Mouse (Mus musculus): ENCODE results near the gene Ppp1r13b. TPM values are rescaled to one million over a fixed set of nuclear protein-coding genes. Genes with fewer than 3 reads are reported as not detected.

Gene Ppp1r13b
- polyA plus RNA-seq, 1 experiment from 2014 or later = 16.9 TPM

DNA sequence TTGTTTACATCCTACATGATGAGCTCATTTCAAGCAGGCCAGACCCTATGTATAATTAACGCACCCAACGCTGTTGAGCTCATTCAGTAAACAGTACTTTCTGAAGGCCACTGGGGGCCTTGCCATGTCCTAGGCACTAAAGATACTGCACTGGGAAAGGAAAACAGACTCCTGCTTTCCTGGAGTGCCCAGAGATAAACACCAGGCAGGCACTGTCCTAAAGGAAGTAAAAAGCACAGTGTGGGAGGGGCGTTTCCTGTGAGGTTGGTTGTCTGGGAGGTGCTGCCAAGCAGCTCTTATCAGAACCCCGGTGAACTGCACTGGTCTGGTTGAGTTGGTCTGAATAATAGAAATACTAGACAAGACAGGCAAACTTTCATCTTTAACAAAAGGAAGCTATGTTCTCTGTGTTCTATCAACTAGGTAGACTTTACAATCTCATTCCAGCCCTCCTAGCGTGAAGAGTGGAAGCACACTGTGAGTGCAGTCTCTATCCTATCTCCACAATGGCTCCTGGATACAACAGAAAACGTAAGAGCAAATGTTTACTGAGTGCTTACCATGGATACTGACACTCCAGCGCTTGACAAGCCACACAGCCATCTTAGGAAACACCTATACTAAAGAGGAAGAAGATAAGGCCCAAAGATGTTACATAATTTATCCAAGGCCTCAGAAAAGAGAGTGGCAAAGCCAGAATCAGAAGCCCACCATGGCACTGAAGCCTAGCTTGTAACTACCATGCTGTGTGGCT is 10.8 kb downstream of the Ppp1r13b start:
- Histone ChIP-seq H3K4me3 (replicated peaks) (no peak overlapping the region), H3K4me1 (peaks cover 8% of the 10 kb centered on the region), H3K9me3 (replicated peaks) (no peaks in the 10 kb centered on the region), H3K4me2 (replicated peaks) (no peak overlapping the region), H3K27ac (replicated peaks) (no peak overlapping the region; the same call in 1 of the 2 replicates), H3K27me3 (no peaks in the 10 kb centered on the region), H3K9ac (no peak overlapping the region), H3K36me3 (no peaks in the 10 kb centered on the region)
- ATAC-seq (ENCODE audit: insufficient number of reproducible peaks, low FRiP score, low TSS enrichment, low read depth) = 0 out of 2 replicates have a peak, but pooled peaks have one; percentile 24
- WGBS = 65% methylated on average over 7 of the region's 7 CpGs

GRCm38 (mm10) chr12:111894082-111894481 is 13.8 kb downstream of the Ppp1r13b start:
- no peak overlapping the region for H3K9ac ChIP-seq
- H3K36me3 ChIP-seq = no peaks in the 10 kb centered on the region
- H3K4me2 ChIP-seq (replicated peaks) = no peak overlapping the region
- H3K4me3 ChIP-seq (replicated peaks) = no peak overlapping the region
- no peak overlapping the region for H3K27ac ChIP-seq (replicated peaks)
- H3K9me3 ChIP-seq (replicated peaks) = no peaks in the 10 kb centered on the region
- 42% methylated on average over 1 of the region's 1 CpGs for WGBS
- peaks cover 8% of the 10 kb centered on the region for H3K4me1 ChIP-seq
- no peak for ATAC-seq (ENCODE audit: insufficient number of reproducible peaks, low FRiP score, low TSS enrichment, low read depth)
- H3K27me3 ChIP-seq = no peaks in the 10 kb centered on the region

- no peak overlapping the region for H3K9ac ChIP-seq
- no peaks in the 10 kb centered on the region for H3K36me3 ChIP-seq
- no peaks in the 10 kb centered on the region for H3K27me3 ChIP-seq
- peaks cover 8% of the 10 kb centered on the region for H3K4me1 ChIP-seq
- no peak overlapping the region for H3K4me3 ChIP-seq (replicated peaks)
- no peaks in the 10 kb centered on the region for H3K9me3 ChIP-seq (replicated peaks)
- ATAC-seq (ENCODE audit: insufficient number of reproducible peaks, low FRiP score, low TSS enrichment, low read depth) = no peak
- H3K4me2 ChIP-seq (replicated peaks) = no peak overlapping the region
- WGBS = 88% methylated on average over 1 of the region's 1 CpGs
- H3K27ac ChIP-seq (replicated peaks) = no peak overlapping the region
Observed at GRCm38 (mm10) chr12:111892981-111893380, 14.9 kb downstream of the Ppp1r13b start.

- no peak overlapping the region for H3K9ac ChIP-seq
- no peaks in the 10 kb centered on the region for H3K27me3 ChIP-seq
- 83% methylated on average over 4 of the region's 4 CpGs for WGBS
- peaks cover 8% of the 10 kb centered on the region for H3K4me1 ChIP-seq
- no peak for ATAC-seq (ENCODE audit: insufficient number of reproducible peaks, low FRiP score, low TSS enrichment, low read depth)
- no peak overlapping the region for H3K27ac ChIP-seq (replicated peaks)
- no peaks in the 10 kb centered on the region for H3K36me3 ChIP-seq
- H3K4me2 ChIP-seq (replicated peaks) = no peak overlapping the region
- no peaks in the 10 kb centered on the region for H3K9me3 ChIP-seq (replicated peaks)
- H3K4me3 ChIP-seq (replicated peaks) = no peak overlapping the region
Observed at GRCm38 (mm10) chr12:111891800-111892199, 16.1 kb downstream of the Ppp1r13b start.

DNA sequence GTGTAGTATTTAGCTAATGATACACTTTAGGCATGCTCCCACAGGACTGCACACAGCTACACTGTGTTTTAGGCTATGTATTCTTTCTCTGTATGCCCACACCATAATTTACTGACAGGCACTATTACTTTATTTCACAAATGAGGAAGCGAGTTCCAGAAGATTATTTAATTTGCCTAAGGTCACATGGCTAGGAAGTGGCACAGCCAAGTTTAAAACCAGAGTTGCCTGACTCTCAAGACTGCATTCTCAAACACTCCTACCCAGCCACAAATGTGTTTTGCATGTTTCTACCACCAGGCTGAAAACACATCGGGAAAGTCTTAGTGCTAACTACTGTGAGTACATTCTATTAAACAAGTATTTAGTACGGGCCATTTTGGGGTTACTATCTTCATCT is 18.7 kb downstream of the Ppp1r13b start:
- no peak for ATAC-seq (ENCODE audit: insufficient number of reproducible peaks, low FRiP score, low TSS enrichment, low read depth)

DNA sequence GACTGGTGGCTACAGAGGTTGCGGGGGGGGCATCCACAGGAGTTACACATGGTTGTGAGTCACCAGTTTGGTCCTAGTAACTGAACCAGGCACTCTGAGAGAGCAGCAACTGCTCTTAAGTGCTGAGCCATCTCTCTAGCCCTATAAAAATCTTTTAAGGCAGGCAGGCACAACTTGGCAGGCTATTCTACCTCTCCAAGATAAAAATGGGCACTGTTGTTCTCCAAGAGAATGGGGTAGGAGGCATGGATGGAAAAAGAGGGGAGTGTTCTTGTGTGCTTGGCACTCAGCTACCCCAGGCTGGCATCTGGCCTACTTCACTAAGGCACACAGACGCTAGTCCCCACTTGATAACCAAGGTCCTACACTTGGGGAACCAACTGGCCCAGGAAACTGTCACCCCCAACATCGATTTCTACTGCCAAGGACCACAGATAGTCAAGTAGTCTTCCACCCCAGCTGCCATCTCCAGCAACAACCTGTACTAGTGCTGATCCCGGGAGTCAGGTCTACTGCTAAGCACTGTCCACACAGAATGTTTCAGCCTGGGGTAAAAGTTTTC is 19.5 kb downstream of the Ppp1r13b start:
- ATAC-seq (ENCODE audit: insufficient number of reproducible peaks, low FRiP score, low TSS enrichment, low read depth) = no peak
- H3K4me1 ChIP-seq = no peaks in the 10 kb centered on the region; the same call in 1 of the 2 replicates
- no peaks in the 10 kb centered on the region for H3K36me3 ChIP-seq
- 85% methylated on average over 4 of the region's 4 CpGs for WGBS
- no peaks in the 10 kb centered on the region for H3K9me3 ChIP-seq (replicated peaks)
- no peaks in the 10 kb centered on the region for H3K27me3 ChIP-seq
- no peak overlapping the region for H3K4me3 ChIP-seq (replicated peaks)
- no peak overlapping the region for H3K27ac ChIP-seq (replicated peaks)
- H3K4me2 ChIP-seq (replicated peaks) = no peak overlapping the region
- no peak overlapping the region for H3K9ac ChIP-seq

More for the DNA sequence above, 18.7 kb downstream of the Ppp1r13b start:
- no peaks in the 10 kb centered on the region for H3K9me3 ChIP-seq (replicated peaks)
- no peaks in the 10 kb centered on the region for H3K36me3 ChIP-seq
- H3K27me3 ChIP-seq = no peaks in the 10 kb centered on the region
- no peak overlapping the region for H3K9ac ChIP-seq
- 80% methylated on average over 3 of the region's 3 CpGs for whole genome bisulfite sequencing
- no peak overlapping the region for H3K4me3 ChIP-seq (replicated peaks)
- H3K4me2 ChIP-seq (replicated peaks) = no peak overlapping the region
- no peak overlapping the region for H3K27ac ChIP-seq (replicated peaks)
- H3K4me1 ChIP-seq = no peaks in the 10 kb centered on the region; the same call in 1 of the 2 replicates

DNA sequence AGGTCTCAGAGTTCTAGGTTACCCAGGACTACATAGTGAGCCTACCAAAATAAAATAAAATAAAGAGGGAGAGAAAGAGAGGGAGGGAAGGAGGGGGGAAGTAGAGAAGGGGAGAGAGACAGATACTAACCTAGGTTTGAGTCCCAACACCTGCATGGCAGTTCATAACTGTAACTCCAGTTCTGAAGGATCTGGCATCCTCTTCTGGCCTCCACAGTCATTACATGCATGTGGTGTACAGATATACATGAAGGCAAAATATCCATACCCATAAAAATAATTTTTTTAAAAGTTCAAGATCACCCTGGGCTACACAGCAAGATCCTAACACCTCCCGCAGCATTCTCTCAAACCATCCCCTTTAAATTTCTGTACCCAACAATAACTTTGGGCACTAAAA is 20.9 kb downstream of the Ppp1r13b start:
- Histone ChIP-seq H3K27me3 (no peaks in the 10 kb centered on the region), H3K9ac (no peak overlapping the region), H3K4me2 (replicated peaks) (no peak overlapping the region), H3K4me3 (replicated peaks) (no peak overlapping the region), H3K36me3 (no peaks in the 10 kb centered on the region), H3K4me1 (no peaks in the 10 kb centered on the region; the same call in 1 of the 2 replicates), H3K9me3 (replicated peaks) (no peaks in the 10 kb centered on the region), H3K27ac (replicated peaks) (no peak overlapping the region)
- WGBS = 95% methylated on average over 1 of the region's 1 CpGs
- no peak for ATAC-seq (ENCODE audit: insufficient number of reproducible peaks, low FRiP score, low TSS enrichment, low read depth)

- H3K27ac ChIP-seq (replicated peaks) = no peak overlapping the region
- H3K9ac ChIP-seq = no peak overlapping the region
- 60% methylated on average over 4 of the region's 4 CpGs for WGBS
- no peaks in the 10 kb centered on the region for H3K27me3 ChIP-seq
- no peaks in the 10 kb centered on the region; the same call in 1 of the 2 replicates for H3K4me1 ChIP-seq
- no peaks in the 10 kb centered on the region for H3K9me3 ChIP-seq (replicated peaks)
- no peak for ATAC-seq (ENCODE audit: insufficient number of reproducible peaks, low FRiP score, low TSS enrichment, low read depth)
- no peak overlapping the region for H3K4me2 ChIP-seq (replicated peaks)
- H3K4me3 ChIP-seq (replicated peaks) = no peak overlapping the region
- H3K36me3 ChIP-seq = no peaks in the 10 kb centered on the region
Observed at GRCm38 (mm10) chr12:111882852-111883251, 25.1 kb downstream of the Ppp1r13b start.

GRCm38 (mm10) chr12:111882022-111882421 is 25.9 kb downstream of the Ppp1r13b start:
- no peak overlapping the region for H3K4me3 ChIP-seq (replicated peaks)
- 67% methylated on average over 3 of the region's 3 CpGs for WGBS
- H3K9me3 ChIP-seq (replicated peaks) = no peaks in the 10 kb centered on the region
- ATAC-seq (ENCODE audit: insufficient number of reproducible peaks, low FRiP score, low TSS enrichment, low read depth) = no peak
- H3K4me1 ChIP-seq = no peaks in the 10 kb centered on the region; the same call in 1 of the 2 replicates
- no peak overlapping the region for H3K27ac ChIP-seq (replicated peaks)
- H3K36me3 ChIP-seq = no peaks in the 10 kb centered on the region
- no peak overlapping the region for H3K9ac ChIP-seq
- no peak overlapping the region for H3K4me2 ChIP-seq (replicated peaks)
- H3K27me3 ChIP-seq = no peaks in the 10 kb centered on the region

GRCm38 (mm10) chr12:111878213-111878612 is 29.7 kb downstream of the Ppp1r13b start:
- Histone ChIP-seq H3K4me3 (replicated peaks) (no peak overlapping the region), H3K4me2 (replicated peaks) (no peak overlapping the region), H3K9ac (no peak overlapping the region), H3K27me3 (no peaks in the 10 kb centered on the region), H3K27ac (replicated peaks) (no peak overlapping the region), H3K9me3 (replicated peaks) (no peaks in the 10 kb centered on the region), H3K36me3 (no peaks in the 10 kb centered on the region), H3K4me1 (no peaks in the 10 kb centered on the region)
- no peak for ATAC-seq (ENCODE audit: insufficient number of reproducible peaks, low FRiP score, low TSS enrichment, low read depth)
- WGBS = 9% methylated on average over 3 of the region's 3 CpGs

DNA sequence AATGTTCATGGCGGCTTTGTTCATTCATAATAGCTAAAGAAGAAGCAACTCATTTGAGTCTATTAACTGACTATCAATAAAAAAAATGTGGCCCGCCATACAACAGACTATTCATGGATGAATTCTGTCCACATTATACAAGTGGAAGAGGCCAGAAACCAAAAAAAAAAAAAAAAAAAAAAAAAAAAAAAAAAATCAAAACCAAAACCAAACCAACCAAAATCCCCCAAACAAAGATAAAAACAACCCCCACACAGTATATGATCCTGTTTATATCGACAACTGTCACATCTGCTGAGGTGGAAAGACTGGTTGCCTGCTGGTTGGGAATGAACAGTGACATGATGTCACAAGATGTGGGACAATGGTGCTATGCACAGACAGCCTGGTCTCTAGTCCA is 32.4 kb downstream of the Ppp1r13b start:
- WGBS = 83% methylated on average over 3 of the region's 3 CpGs
- Histone ChIP-seq H3K36me3 (peaks cover 13% of the 10 kb centered on the region; the same call in 1 of the 2 replicates), H3K4me1 (no peaks in the 10 kb centered on the region), H3K4me3 (replicated peaks) (no peak overlapping the region), H3K9ac (no peak overlapping the region), H3K27ac (replicated peaks) (no peak overlapping the region), H3K27me3 (no peaks in the 10 kb centered on the region), H3K9me3 (replicated peaks) (no peaks in the 10 kb centered on the region), H3K4me2 (replicated peaks) (no peak overlapping the region)
- no peak for ATAC-seq (ENCODE audit: insufficient number of reproducible peaks, low FRiP score, low TSS enrichment, low read depth)

All from embryonic facial prominence, embryonic 15.5 days (tissue).